Mouse (Mus musculus): Measurements from ENCODE around the gene Slitrk3.

GRCm38 (mm10) chr3:73053451-73053931, 4.1 kb downstream of the Slitrk3 start:
- no peak for TF ChIP-seq GATA1 (IDR thresholded peaks at IDR 0.05; ENCODE audit: borderline replicate concordance, low read length)
- TF ChIP-seq FLI1 (IDR thresholded peaks at IDR 0.05; ENCODE audit: low read length), result no peak
